10 mouse cellular contexts compared by ENCODE assay signal in the genomic region with DNA sequence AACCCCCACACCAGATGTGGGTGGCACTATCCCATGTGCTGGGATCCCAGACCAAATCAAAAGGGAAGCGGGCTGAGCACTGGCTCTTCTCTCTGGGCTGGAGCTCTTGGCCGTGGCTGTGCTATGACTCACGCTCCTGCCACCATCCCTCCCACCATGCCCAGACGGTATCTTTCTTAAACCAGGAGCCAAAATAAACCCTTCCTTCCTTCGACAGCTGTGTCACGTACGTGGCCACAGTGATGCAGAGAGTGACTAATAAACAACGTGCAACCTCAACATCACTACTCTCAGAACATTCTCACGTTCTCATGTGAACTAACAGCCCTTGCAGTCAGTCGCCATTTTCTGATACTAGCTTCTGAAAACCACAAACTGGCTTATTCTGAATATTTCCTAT. TPM values are rescaled to one million over a fixed set of nuclear protein-coding genes. Genes with fewer than 3 reads are reported as not detected.
DNase-seq lines count a peak whose midpoint lies in the region; ATAC-seq lines count a peak whose summit lies in the region.
"Had no signal": no experiment of that assay in that cellular context is flagged by ENCODE, and none has a peak within 500 bp of the region (broad histone marks: within the 10 kb centered on the region; RNA-seq: fewer than 3 reads in every experiment).

No protein-coding gene starts in this region.

- peak; percentile 61 to 67 for DNase-seq in left cerebral cortex, adult 18-20 months (ENCODE audit: low spot score in 2 of 2)
- DNase-seq in left cerebral cortex, postnatal 4 days, result no peak
- peak; percentile 27 for DNase-seq in adrenal gland, postnatal 10 days
- peak; percentile 31 for DNase-seq in right cerebral cortex, postnatal 14 days
- DNase-seq in hindbrain, embryonic 14.5 days (ENCODE audit: low spot score), result no peak
- DNase-seq in gastrocnemius, postnatal 25 days, result no peak
- DNase-seq in forebrain, embryonic 14.5 days (ENCODE audit: low spot score), result no peak
- DNase-seq: kidney, adult 11 months had no signal

- no peak overlapping the region for H3K9ac ChIP-seq in heart, embryonic 16.5 days (ENCODE audit: low read length)
- no peak overlapping the region for H3K9ac ChIP-seq in hindbrain, embryonic 14.5 days
- no peak overlapping the region for H3K9ac ChIP-seq in forebrain, embryonic 14.5 days (ENCODE audit: low read length)
- H3K9ac ChIP-seq: limb, embryonic 15.5 days had no signal

- H3K4me3 ChIP-seq in heart, embryonic 16.5 days (ENCODE audit: low read length), result no peak overlapping the region
- no peak overlapping the region for H3K4me3 ChIP-seq in hindbrain, embryonic 14.5 days (replicated peaks; ENCODE audit: low read length)
- H3K4me3 ChIP-seq in forebrain, embryonic 14.5 days (ENCODE audit: low read depth, low read length), result no peak overlapping the region
- H3K4me3 ChIP-seq: limb, embryonic 15.5 days had no signal

- no peaks in the 10 kb centered on the region for H3K27me3 ChIP-seq in heart, embryonic 16.5 days (ENCODE audit: control insufficient read depth, insufficient read depth, low read length)
- no peaks in the 10 kb centered on the region for H3K27me3 ChIP-seq in hindbrain, embryonic 14.5 days (ENCODE audit: control insufficient read depth, insufficient read depth, low read length)
- H3K27me3 ChIP-seq in forebrain, embryonic 14.5 days (replicated peaks; ENCODE audit: control insufficient read depth, insufficient read depth, low read length), result no peaks in the 10 kb centered on the region
- H3K27me3 ChIP-seq: limb, embryonic 15.5 days had no signal

- no peaks in the 10 kb centered on the region for H3K9me3 ChIP-seq in heart, embryonic 16.5 days (replicated peaks; ENCODE audit: control insufficient read depth, low read length)
- no peaks in the 10 kb centered on the region for H3K9me3 ChIP-seq in hindbrain, embryonic 14.5 days (ENCODE audit: control insufficient read depth, low read length)
- H3K9me3 ChIP-seq in forebrain, embryonic 14.5 days (replicated peaks; ENCODE audit: control insufficient read depth, low read length), result no peaks in the 10 kb centered on the region
- H3K9me3 ChIP-seq: limb, embryonic 15.5 days had no signal

- peaks cover 22% of the 10 kb centered on the region for H3K36me3 ChIP-seq in heart, embryonic 16.5 days (ENCODE audit: control insufficient read depth, insufficient read depth)
- H3K36me3 ChIP-seq in hindbrain, embryonic 14.5 days (replicated peaks; ENCODE audit: control insufficient read depth, insufficient read depth), result peaks cover 61% of the 10 kb centered on the region
- peaks cover 52% of the 10 kb centered on the region for H3K36me3 ChIP-seq in forebrain, embryonic 14.5 days (ENCODE audit: control insufficient read depth, insufficient read depth, low read length)

- peak; percentile 45 for ATAC-seq in heart, embryonic 16.5 days (replicated peaks; ENCODE audit: extremely low read depth, insufficient read depth, low FRiP score)
- ATAC-seq in hindbrain, embryonic 14.5 days (ENCODE audit: low FRiP score), result no peak
- ATAC-seq in forebrain, embryonic 14.5 days, result no peak

- H3K27ac ChIP-seq in heart, embryonic 16.5 days (ENCODE audit: low read length), result 0 out of 2 replicates have a peak overlapping the region, but pooled peaks have one; percentile 15
- H3K27ac ChIP-seq in hindbrain, embryonic 14.5 days, result no peak overlapping the region
- no peak overlapping the region for H3K27ac ChIP-seq in forebrain, embryonic 14.5 days (ENCODE audit: low read depth, low read length)
- H3K27ac ChIP-seq: limb, embryonic 15.5 days had no signal

- intact Hi-C loops in left cerebral cortex, postnatal 4 days (cut with DNase I), result no loop called here

- no peak overlapping the region for H3K4me2 ChIP-seq in heart, embryonic 16.5 days (ENCODE audit: low read depth, low read length)
- no peak overlapping the region for H3K4me2 ChIP-seq in hindbrain, embryonic 14.5 days (replicated peaks)
- no peak overlapping the region for H3K4me2 ChIP-seq in forebrain, embryonic 14.5 days (ENCODE audit: low read length)
- H3K4me2 ChIP-seq: limb, embryonic 15.5 days had no signal

- 33% methylated on average over 10 of the region's 10 CpGs for WGBS in heart, embryonic 16.5 days
- WGBS in hindbrain, embryonic 14.5 days, result 92% methylated on average over 10 of the region's 10 CpGs
- WGBS in forebrain, embryonic 14.5 days, result 92% methylated on average over 10 of the region's 10 CpGs

- H3K4me1 ChIP-seq in heart, embryonic 16.5 days (ENCODE audit: control insufficient read depth, insufficient read depth, low read length), result peaks cover 1% of the 10 kb centered on the region
- H3K4me1 ChIP-seq in hindbrain, embryonic 14.5 days (replicated peaks; ENCODE audit: control insufficient read depth, insufficient read depth, low read length), result no peaks in the 10 kb centered on the region
- no peaks in the 10 kb centered on the region; the same call in 1 of the 2 replicates for H3K4me1 ChIP-seq in forebrain, embryonic 14.5 days (ENCODE audit: control insufficient read depth, insufficient read depth, low read length)
- H3K4me1 ChIP-seq: limb, embryonic 15.5 days had no signal

RNA-seq across cellular contexts. Expression of a gene that starts 38.1 kb away (rescaled TPM):
- total RNA-seq in left cerebral cortex, adult 18-20 months (2021), result 1 to 10 TPM; 8.2 to 9.3 TPM
- 1 to 10 TPM; 5.7 to 9.5 TPM for total RNA-seq in left cerebral cortex, postnatal 4 days (2021)
- 1 to 10 TPM; 7.0 to 7.4 TPM for total RNA-seq in adrenal gland, postnatal 10 days (2021)
- 0.64 TPM in 2 replicates for polyA plus RNA-seq in heart, embryonic 16.5 days (2015; fragmentation: Nextera tagmentation; extraction: Ambion mirVana)
- polyA plus RNA-seq in hindbrain, embryonic 14.5 days (2014; fragmentation: Nextera tagmentation; extraction: Ambion mirVana), result 0.29 and 0.68 TPM in 2 replicates
- total RNA-seq in gastrocnemius, postnatal 25 days (2021), result 10 to 100 TPM in 1 of 2 experiments, 1 to 10 TPM in 1; 7.2 to 12.6 TPM
- 0.19 and 0.85 TPM in 2 replicates for polyA plus RNA-seq in forebrain, embryonic 14.5 days (2014; fragmentation: Nextera tagmentation; extraction: Ambion mirVana)

Comparison
In these comparisons a context has a peak if more than half of its experiments do, and no peak if none do; other contexts are left out.
1. DNase-seq: peak in left cerebral cortex, adult 18-20 months (2 of 2), adrenal gland, postnatal 10 days (single experiment) and right cerebral cortex, postnatal 14 days (single experiment); none in left cerebral cortex, postnatal 4 days (single experiment), hindbrain, embryonic 14.5 days (single experiment), gastrocnemius, postnatal 25 days (single experiment) and forebrain, embryonic 14.5 days (single experiment).